Mouse (Mus musculus): Measurements from ENCODE around the gene Ripor2.
"Not testable (repeated sequence)": the region's sequence is repeated elsewhere in the genome, so short reads cannot be mapped to it uniquely, and the experiment has no call there.

GRCm38 (mm10) chr13:24767809-24768208 lies 185.8 kb downstream of the Ripor2 start:
- TF ChIP-seq CTCF (conservative IDR thresholded peaks at IDR 0.05; ENCODE audit: low read length); NANOG (IDR thresholded peaks at IDR 0.05; ENCODE audit: borderline replicate concordance, low read length): not testable (repeated sequence)
